Mouse (Mus musculus): ENCODE measurements around the gene Cdh4.

Gene Cdh4

GRCm38 (mm10) chr2:179941696-179942095, 499.5 kb downstream of the Cdh4 start:
- no peak for DNase-seq (ENCODE audit: low spot score in 2 of 2)

- no peak for DNase-seq (ENCODE audit: low spot score in 2 of 2)
These were observed 502.8 kb downstream of the Cdh4 start for GRCm38 (mm10) chr2:179945051-179945450.

- no peak for DNase-seq (ENCODE audit: low spot score in 2 of 2)
These were observed 504.3 kb downstream of the Cdh4 start for GRCm38 (mm10) chr2:179946496-179946895.

- DNase-seq (ENCODE audit: low spot score in 2 of 2) = no peak
These were observed 505.4 kb downstream of the Cdh4 start for GRCm38 (mm10) chr2:179947607-179948006.

- no peak for DNase-seq (ENCODE audit: low spot score in 2 of 2)
These were observed 506.6 kb downstream of the Cdh4 start for GRCm38 (mm10) chr2:179948820-179949219.

Measured in urinary bladder, postnatal 4 days (tissue).